Mouse (Mus musculus) kidney, adult 8-10 months (tissue): ENCODE measurements around the gene Casz1.

ENCODE experiments used
- DNase-seq, 2 experiments: peaks; one replicate each; pipeline ENCODE4 v3.0.0; 2022

The Casz1 gene

GRCm38 (mm10) chr4:148847636-148848035 lies 43.4 kb downstream of the Casz1 start:
- no peak for DNase-seq

GRCm38 (mm10) chr4:148849437-148849836 lies 45.2 kb downstream of the Casz1 start:
- DNase-seq: no peak

GRCm38 (mm10) chr4:148853057-148853456 lies 48.8 kb downstream of the Casz1 start:
- DNase-seq: no peak

- DNase-seq: no peak
These were observed 49.9 kb downstream of the Casz1 start for GRCm38 (mm10) chr4:148854093-148854492.

GRCm38 (mm10) chr4:148855527-148855926 lies 51.3 kb downstream of the Casz1 start:
- DNase-seq: no peak

- no peak for DNase-seq
These were observed 52.0 kb downstream of the Casz1 start for GRCm38 (mm10) chr4:148856216-148856615.

- DNase-seq: no peak
These were observed 53.3 kb downstream of the Casz1 start for GRCm38 (mm10) chr4:148857398-148858084.

GRCm38 (mm10) chr4:148858194-148858593 lies 54.0 kb downstream of the Casz1 start:
- DNase-seq: peak; percentile 60 to 80

- DNase-seq: no peak
These were observed 55.2 kb downstream of the Casz1 start for GRCm38 (mm10) chr4:148859415-148859814.

GRCm38 (mm10) chr4:148859906-148860491 lies 55.8 kb downstream of the Casz1 start:
- DNase-seq: no peak

- no peak for DNase-seq
These were observed 56.4 kb downstream of the Casz1 start for GRCm38 (mm10) chr4:148860636-148861035.

GRCm38 (mm10) chr4:148866812-148867470 lies 62.7 kb downstream of the Casz1 start:
- no peak for DNase-seq

- DNase-seq: peak; percentile 92
These were observed 63.6 kb downstream of the Casz1 start for GRCm38 (mm10) chr4:148867721-148868397.

GRCm38 (mm10) chr4:148869566-148869965 lies 65.3 kb downstream of the Casz1 start:
- peak; percentile 80 to 83 for DNase-seq

- no peak for DNase-seq
These were observed 66.3 kb downstream of the Casz1 start for GRCm38 (mm10) chr4:148870496-148870895.

- peak in 1 of 2 experiments; percentile 41 for DNase-seq
These were observed 67.6 kb downstream of the Casz1 start for GRCm38 (mm10) chr4:148871751-148872334.

- no peak for DNase-seq
These were observed 68.1 kb downstream of the Casz1 start for GRCm38 (mm10) chr4:148872372-148872771.

GRCm38 (mm10) chr4:148872783-148873182 lies 68.6 kb downstream of the Casz1 start:
- peak in 1 of 2 experiments; percentile 37 for DNase-seq

GRCm38 (mm10) chr4:148876166-148876565 lies 71.9 kb downstream of the Casz1 start:
- DNase-seq: no peak

GRCm38 (mm10) chr4:148876867-148877266 lies 72.6 kb downstream of the Casz1 start:
- no peak for DNase-seq

GRCm38 (mm10) chr4:148878192-148878983 lies 74.2 kb downstream of the Casz1 start:
- no peak for DNase-seq

- no peak for DNase-seq
These were observed 74.9 kb downstream of the Casz1 start for GRCm38 (mm10) chr4:148878984-148879610.
